Mouse (Mus musculus) hindbrain, embryonic 10.5 days (tissue): Measurements from ENCODE around the gene Sytl4. TPM values are rescaled to one million over a fixed set of nuclear protein-coding genes. Genes with fewer than 3 reads are reported as not detected.

Experiments used
- DNase-seq: peaks from one replicate; pipeline ENCODE4 v3.0.0-alpha.2; 2017; ENCODE audit warnings: low spot score
- H3K27ac ChIP-seq: fragments of 300-500 bp; sonication (generic); 2 replicates; pipeline ENCODE4 v1.5.1; 2016; ENCODE audit warnings: mild to moderate bottlenecking, moderate library complexity
- H3K27me3 ChIP-seq: fragments of 300-500 bp; sonication (generic); 2 replicates; pipeline ENCODE4 v1.6.1; 2016; ENCODE audit warnings: mild to moderate bottlenecking; ENCODE audit not compliant: poor library complexity, insufficient read depth, severe bottlenecking
- H3K36me3 ChIP-seq: fragments of 300-500 bp; sonication (generic); 2 replicates; pipeline ENCODE4 v1.6.1; 2016; ENCODE audit warnings: mild to moderate bottlenecking, moderate library complexity
- H3K4me1 ChIP-seq: fragments of 300-500 bp; sonication (generic); replicated peaks from 2 replicates; pipeline ENCODE4 v1.6.1; 2016; ENCODE audit warnings: mild to moderate bottlenecking
- H3K4me3 ChIP-seq: fragments of 300-500 bp; sonication (generic); 2 replicates; pipeline ENCODE4 v1.5.1; 2016; ENCODE audit warnings: mild to moderate bottlenecking, moderate library complexity
- H3K9me3 ChIP-seq: fragments of 300-500 bp; sonication (generic); 2 replicates; pipeline ENCODE4 v1.6.1; 2016; ENCODE audit warnings: mild to moderate bottlenecking, moderate library complexity
- WGBS: fragments of 180-500 bp; shearing (Covaris S2); methylation state at CpG from one replicate; pipeline ENCODE4 v1.1.7; 2016; 5-methylcytosine and 5-hydroxymethylcytosine counted together
- polyA plus RNA-seq: library from polyadenylated mRNA; unstranded; fragments of >200 nt; fragmentation: Nextera tagmentation; extraction: Ambion mirVana; gene quantifications from 2 replicates; pipeline ENCODE4 v1.2.1, GENCODE M21; 2016

Sytl4 gene
- polyA plus RNA-seq, 1 experiment from 2014 or later: 0.99 TPM

- Histone ChIP-seq H3K4me1 (no peaks in the 10 kb centered on the region; the same call in 1 of the 2 replicates), H3K27me3 (peaks cover 49% of the 10 kb centered on the region), H3K27ac (no peak overlapping the region), H3K36me3 (no peaks in the 10 kb centered on the region), H3K4me3 (no peak overlapping the region), H3K9me3 (no peaks in the 10 kb centered on the region)
- WGBS: 73% methylated on average over 7 of the region's 7 CpGs
- DNase-seq: no peak
These were observed 67.4 kb downstream of the Sytl4 start for GRCm38 (mm10) chrX:133914219-133914618.

DNA sequence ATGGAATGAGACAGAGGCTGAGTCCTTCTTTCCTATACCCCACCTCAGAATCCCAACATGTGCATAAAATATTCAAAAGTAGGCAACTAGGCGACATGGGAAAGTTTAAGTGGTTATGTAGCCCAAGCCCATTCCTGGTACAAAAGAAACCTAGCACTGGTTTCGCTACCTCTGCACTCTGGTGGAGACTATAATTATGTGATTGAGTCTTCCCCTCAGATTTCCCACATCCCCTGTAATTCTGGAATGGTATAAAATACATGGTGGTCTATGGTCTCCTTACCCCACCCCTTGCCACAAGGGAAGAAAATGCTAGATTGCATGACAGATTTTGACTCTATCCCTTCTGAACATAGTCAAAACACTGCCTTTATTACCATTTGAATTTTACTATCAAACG, 68.6 kb downstream of the Sytl4 start:
- H3K4me1 ChIP-seq: no peaks in the 10 kb centered on the region; the same call in 1 of the 2 replicates
- DNase-seq: no peak
- no peaks in the 10 kb centered on the region for H3K36me3 ChIP-seq
- 91% methylated on average over 3 of the region's 3 CpGs for WGBS
- no peaks in the 10 kb centered on the region for H3K9me3 ChIP-seq
- H3K4me3 ChIP-seq: no peak overlapping the region
- peaks cover 47% of the 10 kb centered on the region for H3K27me3 ChIP-seq
- no peak overlapping the region for H3K27ac ChIP-seq

DNA sequence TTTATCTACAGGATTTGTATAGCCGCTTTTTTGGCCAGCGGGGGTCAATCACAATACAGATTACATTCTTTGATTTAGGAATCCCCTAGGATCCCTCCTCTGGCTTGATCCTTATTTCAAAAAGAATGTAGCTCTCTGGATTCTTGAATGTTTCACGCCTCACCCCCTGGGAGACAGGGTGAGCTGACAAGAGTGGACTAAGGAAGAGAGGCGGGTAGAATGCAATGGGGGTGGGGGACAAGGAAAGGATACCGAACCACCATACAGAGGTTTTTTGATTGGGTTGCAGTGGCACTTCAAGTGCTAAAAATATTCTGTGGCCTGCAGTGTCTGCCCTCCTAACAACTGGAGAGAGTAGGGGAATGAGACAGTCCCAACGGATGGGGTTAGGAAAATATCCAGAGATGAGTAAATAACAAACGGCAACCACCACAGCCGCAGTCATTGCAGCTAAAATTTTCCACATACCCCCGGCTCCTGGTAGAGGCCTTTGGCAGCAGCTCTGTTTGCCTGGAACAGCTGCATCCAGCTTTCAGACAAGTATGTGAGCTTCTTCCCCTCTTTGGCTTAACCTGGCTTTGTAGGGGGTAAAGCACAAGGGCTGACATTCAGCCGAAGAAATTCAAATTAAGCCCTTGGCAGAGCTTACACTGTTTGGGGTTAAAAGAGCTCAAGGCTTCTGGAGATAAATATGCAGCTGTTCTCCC, 70.1 kb downstream of the Sytl4 start:
- H3K4me3 ChIP-seq: no peak overlapping the region
- H3K4me1 ChIP-seq: no peaks in the 10 kb centered on the region; the same call in 1 of the 2 replicates
- H3K27ac ChIP-seq: no peak overlapping the region
- H3K9me3 ChIP-seq: no peaks in the 10 kb centered on the region
- H3K27me3 ChIP-seq: peaks cover 42% of the 10 kb centered on the region
- no peak for DNase-seq
- 34% methylated on average over 10 of the region's 10 CpGs for WGBS
- H3K36me3 ChIP-seq: no peaks in the 10 kb centered on the region

GRCm38 (mm10) chrX:133908261-133908660, 73.4 kb downstream of the Sytl4 start, which contains the start of gene Srpx2:
Gene Srpx2 (plus strand): TSS chrX:133908426.
- no peak for DNase-seq
- H3K36me3 ChIP-seq: no peaks in the 10 kb centered on the region
- no peaks in the 10 kb centered on the region; the same call in 1 of the 2 replicates for H3K4me1 ChIP-seq
- H3K9me3 ChIP-seq: no peaks in the 10 kb centered on the region
- 51% methylated on average over 3 of the region's 3 CpGs for WGBS
- H3K27ac ChIP-seq: no peak within 1 kb of the TSS
- H3K27me3 ChIP-seq: peaks cover 23% of the 10 kb centered on the region
- H3K4me3 ChIP-seq: no peak within 1 kb of the TSS

GRCm38 (mm10) chrX:133898014-133898542, 83.5 kb downstream of the Sytl4 start, which contains the start of gene Tspan6:
Gene Tspan6 (minus strand): TSS chrX:133898429.
- Histone ChIP-seq H3K27ac (peak within 1 kb of the TSS; percentile 91), H3K4me1 (peaks cover 4% of the 10 kb centered on the region; the same call in 1 of the 2 replicates), H3K36me3 (peaks cover 25% of the 10 kb centered on the region), H3K4me3 (peak within 1 kb of the TSS; percentile 65), H3K27me3 (peaks cover 4% of the 10 kb centered on the region; the same call in 1 of the 2 replicates), H3K9me3 (no peaks in the 10 kb centered on the region)
- DNase-seq: peak; percentile 86
- WGBS: 27% methylated on average over 33 of the region's 33 CpGs

DNA sequence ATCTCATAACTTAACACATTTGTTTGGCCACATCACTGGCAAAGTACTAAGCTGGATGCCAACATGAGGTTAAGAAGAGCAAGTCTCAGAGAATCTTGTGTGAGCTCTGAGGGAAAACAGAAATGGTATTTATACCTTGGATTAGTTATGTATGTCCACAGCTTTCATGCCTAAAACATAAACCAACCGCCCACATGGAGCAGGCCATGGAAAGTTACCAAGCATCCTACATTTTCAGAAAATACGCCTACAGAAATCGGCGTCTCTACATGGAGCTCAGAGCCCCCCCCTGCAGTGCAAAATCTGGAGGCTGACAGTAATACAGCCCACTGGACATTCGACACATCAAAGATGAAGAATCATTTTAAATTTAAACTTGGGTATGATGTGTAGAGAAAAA, 93.5 kb downstream of the Sytl4 start:
- no peak for DNase-seq
- WGBS: 90% methylated on average over 5 of the region's 5 CpGs
- H3K36me3 ChIP-seq: peaks cover 34% of the 10 kb centered on the region
- H3K4me1 ChIP-seq: no peaks in the 10 kb centered on the region
- H3K27ac ChIP-seq: no peak overlapping the region
- H3K4me3 ChIP-seq: no peak overlapping the region
- H3K9me3 ChIP-seq: no peaks in the 10 kb centered on the region
- H3K27me3 ChIP-seq: no peaks in the 10 kb centered on the region

- Histone ChIP-seq H3K4me1 (no peaks in the 10 kb centered on the region), H3K27me3 (no peaks in the 10 kb centered on the region), H3K36me3 (peaks cover 27% of the 10 kb centered on the region), H3K27ac (no peak overlapping the region), H3K4me3 (no peak overlapping the region), H3K9me3 (no peaks in the 10 kb centered on the region)
- no peak for DNase-seq
- WGBS: 98% methylated on average over 3 of the region's 3 CpGs
These were observed 94.3 kb downstream of the Sytl4 start for GRCm38 (mm10) chrX:133887308-133887707.

Other genes with a start within 250 kb of the Sytl4 start
- 0.39 and 1.0 TPM in 2 replicates for gene Tnmd, start 130.8 kb downstream of the Sytl4 start, polyA plus RNA-seq
- gene Tspan6, start 83.4 kb downstream of the Sytl4 start, polyA plus RNA-seq: 197 and 209 TPM in 2 replicates
- gene Srpx2, start 73.4 kb downstream of the Sytl4 start, polyA plus RNA-seq: 0.61 and 0.95 TPM in 2 replicates
- gene Cstf2, start 77.4 kb upstream of the Sytl4 start, polyA plus RNA-seq: 53.4 and 60.0 TPM in 2 replicates
- 0.05 TPM in 1 of 2 replicates, not detected in the other for gene Xkrx, start 180.3 kb upstream of the Sytl4 start, polyA plus RNA-seq
- gene Arl13a, start 205.7 kb upstream of the Sytl4 start, polyA plus RNA-seq: not detected in 2 replicates
- 0.21 TPM in 1 of 2 replicates, not detected in the other for gene Nox1, start 240.1 kb upstream of the Sytl4 start, polyA plus RNA-seq